Mouse (Mus musculus) adrenal gland, postnatal 10 days (tissue): ENCODE results near the gene Serpinb5. TPM values are rescaled to one million over a fixed set of nuclear protein-coding genes. Genes with fewer than 3 reads are reported as not detected.
"Not testable (repeated sequence)": the region's sequence is repeated elsewhere in the genome, so short reads cannot be mapped to it uniquely, and the experiment has no call there.

Experiments
- DNase-seq: peaks from one replicate; pipeline ENCODE4 v3.0.0; 2021; ENCODE audit warnings: mixed read lengths
- long read RNA-seq, 2 experiments: library from polyadenylated mRNA; stranded (forward); transcript quantifications; one replicate each; pipeline ENCODE4 v2.0.0; 2021
- total RNA-seq, 2 experiments: library from RNA; stranded (reverse); gene quantifications; 2 replicates each; pipeline ENCODE4 v1.2.3; 2021

The Serpinb5 gene
- total RNA-seq, result not detected
- long read RNA-seq, experiment 1, result 0 reads
- long read RNA-seq, experiment 2, result 0 reads

DNA sequence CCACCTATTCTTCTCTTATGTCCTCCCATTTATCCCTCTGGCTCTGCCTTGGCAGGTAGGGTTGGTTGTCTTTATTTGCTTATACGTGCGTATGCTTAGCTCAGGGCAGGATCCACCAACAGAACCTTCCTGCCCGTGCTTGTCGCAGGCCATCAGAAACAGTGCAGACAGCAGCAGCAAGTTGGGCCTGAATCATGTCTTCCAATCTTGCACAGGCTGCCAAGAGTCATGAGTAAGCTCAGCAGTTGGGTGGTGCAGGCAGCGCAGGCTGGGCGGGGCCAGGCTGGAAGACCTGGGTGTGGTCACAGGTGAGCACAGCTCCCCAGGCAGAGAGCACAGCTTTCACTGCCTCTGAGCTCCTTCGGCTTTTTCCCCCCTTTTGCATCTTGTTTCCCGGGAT lies at the start of gene Serpinb5:
Gene Serpinb5, plus strand, starts transcription at position 327 of the 400 bp plus-strand sequence.
- no peak for DNase-seq

DNA sequence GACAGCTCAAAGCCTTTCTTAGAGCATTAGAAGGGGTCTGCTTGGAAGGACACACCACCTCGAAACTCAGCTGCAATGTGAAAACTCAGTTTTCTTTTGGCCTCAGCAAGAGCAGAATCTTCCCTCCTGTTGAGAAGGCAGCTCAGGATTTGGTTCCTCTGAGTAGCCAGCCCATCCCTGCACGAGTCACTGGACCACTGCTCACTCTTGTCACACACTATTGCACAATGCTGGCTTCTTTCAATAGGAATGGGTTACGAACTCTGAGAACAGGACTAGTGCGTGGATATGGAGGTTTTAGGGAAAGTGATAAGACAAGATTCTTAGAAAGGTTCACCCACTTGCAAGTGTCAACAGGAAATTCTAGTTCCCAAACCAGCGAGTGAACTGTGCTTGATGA lies 46.1 kb upstream of the Serpinb5 start:
- no peak for DNase-seq

DNA sequence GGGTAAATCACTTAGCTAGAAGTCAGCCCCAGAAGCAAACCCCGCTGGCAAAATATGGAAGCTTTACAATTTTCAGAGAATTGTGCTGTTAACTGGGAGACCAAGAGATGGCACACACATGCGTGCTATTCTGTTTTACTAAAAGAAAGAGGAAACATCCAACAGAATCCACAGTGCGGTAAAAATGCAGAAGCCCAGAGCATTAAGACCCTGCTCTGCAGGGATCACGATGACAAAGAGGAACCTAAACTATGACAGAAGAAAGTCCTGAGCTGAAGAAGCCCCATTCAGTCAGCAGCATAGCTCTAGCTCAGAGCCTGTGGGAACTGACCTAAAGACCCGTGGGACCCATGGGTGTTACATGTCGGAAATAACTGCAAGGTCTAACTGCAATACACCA lies 45.7 kb upstream of the Serpinb5 start:
- no peak for DNase-seq

DNA sequence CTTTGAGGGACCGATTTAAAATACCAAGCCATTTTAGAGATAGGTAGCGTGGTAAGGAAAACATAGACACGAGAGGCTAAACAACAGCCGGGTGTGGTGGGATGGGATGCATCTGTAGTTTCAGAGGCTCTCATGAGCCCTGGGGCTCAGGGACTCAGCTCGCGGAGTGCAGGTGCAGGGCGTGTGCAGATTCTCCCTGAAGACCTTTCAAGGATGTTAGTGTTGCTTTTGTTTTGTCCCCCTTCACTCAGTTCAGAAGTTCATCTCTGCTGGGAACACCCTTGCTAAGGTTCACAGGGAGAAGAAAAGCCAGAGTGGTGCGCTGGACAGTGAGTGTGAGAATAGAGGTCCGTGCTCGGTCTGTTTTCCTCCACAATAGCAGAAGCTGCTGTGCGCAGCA lies 44.2 kb upstream of the Serpinb5 start:
- no peak for DNase-seq

DNA sequence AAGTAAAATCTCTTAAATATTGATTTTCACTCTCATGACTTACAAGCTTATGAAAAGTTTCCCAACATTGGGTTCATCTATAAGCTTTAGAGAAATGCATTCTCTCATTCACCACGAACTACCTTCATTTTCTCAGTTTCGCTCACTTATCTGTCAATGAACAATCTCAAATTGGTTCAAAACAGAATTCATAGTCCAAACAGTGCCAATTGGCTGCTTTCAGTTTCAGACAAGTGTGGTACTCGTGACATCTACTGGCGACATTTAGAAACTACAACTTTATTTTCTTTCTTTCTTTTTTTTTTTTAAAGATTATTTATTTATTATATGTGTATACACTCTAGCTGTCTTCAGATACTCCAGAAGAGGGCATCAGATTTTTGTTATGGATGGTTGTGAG lies 42.6 kb upstream of the Serpinb5 start:
- DNase-seq, result peak; percentile 10

DNA sequence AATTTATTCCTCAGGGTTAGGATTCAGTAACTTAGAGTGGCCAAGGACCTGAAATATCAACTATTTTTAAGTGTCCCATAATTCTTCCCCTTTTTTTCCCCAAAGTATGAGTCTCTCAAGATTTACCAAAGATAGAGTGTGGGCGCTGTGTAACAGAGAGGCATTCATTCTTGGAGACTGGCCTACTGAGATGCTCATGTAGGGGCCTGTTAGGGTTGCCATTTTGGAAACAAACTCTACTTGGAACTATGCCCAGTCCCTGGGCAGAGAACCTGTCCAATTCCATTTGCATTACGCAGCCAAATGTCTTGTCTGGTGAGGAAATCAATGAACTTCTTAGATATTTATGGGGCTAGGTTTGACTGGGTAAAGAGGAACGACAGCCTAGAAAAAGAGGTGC lies 38.7 kb upstream of the Serpinb5 start:
- DNase-seq, result peak; percentile 22

DNA sequence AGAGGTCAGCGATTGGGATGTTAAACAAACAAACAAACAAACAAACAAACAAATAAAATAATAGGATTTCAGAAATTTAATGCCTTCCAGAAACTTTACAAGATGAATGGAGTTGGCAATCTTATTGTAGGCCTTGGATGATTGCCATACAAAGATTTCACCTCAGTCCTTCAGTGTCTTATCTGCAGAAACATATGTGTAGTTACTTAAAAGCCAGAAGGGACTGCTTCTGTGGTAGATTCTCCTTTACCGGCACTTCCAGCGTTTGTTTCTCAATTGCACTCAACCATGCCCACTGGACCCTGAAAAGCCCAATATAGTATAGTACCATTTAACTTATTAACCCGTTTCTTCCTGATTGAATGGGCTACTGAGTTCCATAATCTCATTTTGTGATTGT lies 32.2 kb upstream of the Serpinb5 start:
- DNase-seq, result no peak

DNA sequence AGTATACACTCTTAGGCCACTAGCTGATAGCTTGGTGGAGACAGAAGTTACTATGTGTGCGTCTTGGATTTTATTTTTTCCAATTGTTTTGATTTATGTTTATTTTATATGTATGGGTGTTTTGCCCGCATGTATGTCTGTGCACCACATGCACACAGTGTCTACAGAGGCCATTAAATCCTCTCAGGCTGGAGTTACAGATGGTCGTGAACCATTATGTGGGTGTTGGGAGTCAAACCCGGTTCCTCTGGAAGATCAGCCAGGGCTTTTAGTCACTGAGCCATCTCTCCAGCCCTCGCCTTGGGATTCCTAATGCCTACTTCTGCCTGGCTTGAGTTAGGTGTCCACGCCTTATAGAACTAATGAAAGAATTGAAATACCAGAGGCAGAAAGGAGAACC lies 4.6 kb downstream of the Serpinb5 start:
- no peak for DNase-seq

DNA sequence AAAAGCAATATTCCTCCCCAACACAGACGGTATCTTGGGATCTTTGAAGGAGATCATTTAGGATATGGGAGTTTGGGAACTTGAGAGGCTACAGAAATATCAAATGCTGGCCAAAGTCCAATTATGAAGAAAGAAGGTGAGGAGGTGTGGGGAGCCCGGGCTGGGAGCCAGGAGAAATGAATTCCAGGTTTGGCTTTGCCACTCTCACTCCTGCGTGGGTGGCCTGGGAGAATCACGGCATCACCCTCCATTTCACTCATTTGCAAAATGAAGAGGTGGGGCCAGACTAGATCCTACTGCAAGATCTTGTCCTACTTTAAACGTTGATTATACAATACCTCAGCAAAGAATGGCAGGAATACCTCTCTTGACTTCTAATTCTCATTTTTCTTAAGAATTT lies 5.1 kb downstream of the Serpinb5 start:
- DNase-seq, result peak; percentile 17

DNA sequence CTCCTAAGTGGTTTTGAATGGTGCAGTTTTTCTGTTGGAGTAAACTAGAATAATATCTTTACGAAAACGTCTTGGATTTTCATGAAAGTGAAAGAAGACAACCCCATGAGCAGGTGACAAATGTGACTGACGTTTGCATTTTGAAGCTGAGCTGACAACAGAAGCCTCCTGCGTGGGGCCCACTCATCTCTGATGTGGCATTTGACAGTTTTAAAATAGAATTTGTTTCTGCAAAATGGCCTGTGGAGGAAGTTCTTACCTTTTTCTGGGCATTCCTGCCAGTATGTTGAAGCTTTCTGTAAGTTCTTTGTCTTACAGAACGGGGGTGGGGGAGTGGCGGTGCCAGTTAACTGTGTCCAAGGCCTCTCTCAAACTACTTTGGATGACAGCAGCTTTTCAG lies 5.8 kb downstream of the Serpinb5 start:
- DNase-seq, result no peak

DNA sequence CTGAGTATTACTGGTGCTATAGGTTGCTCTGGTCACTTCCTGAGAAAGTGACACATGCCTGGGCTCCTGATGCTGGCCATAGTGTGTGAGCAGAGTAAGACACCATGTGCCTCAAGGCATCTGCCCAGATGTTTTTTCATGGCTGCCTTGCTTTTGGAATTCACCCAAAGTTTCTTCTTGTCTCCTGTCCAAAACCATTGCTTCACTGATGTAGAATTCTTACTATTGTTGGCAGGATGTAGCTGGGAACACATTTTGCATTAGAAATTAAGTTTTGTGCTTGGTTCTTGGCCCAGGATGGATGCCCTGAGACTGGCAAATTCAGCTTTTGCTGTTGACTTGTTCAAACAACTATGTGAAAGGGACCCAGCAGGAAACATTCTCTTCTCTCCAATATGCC lies 9.0 kb downstream of the Serpinb5 start:
- peak; percentile 3 for DNase-seq

DNA sequence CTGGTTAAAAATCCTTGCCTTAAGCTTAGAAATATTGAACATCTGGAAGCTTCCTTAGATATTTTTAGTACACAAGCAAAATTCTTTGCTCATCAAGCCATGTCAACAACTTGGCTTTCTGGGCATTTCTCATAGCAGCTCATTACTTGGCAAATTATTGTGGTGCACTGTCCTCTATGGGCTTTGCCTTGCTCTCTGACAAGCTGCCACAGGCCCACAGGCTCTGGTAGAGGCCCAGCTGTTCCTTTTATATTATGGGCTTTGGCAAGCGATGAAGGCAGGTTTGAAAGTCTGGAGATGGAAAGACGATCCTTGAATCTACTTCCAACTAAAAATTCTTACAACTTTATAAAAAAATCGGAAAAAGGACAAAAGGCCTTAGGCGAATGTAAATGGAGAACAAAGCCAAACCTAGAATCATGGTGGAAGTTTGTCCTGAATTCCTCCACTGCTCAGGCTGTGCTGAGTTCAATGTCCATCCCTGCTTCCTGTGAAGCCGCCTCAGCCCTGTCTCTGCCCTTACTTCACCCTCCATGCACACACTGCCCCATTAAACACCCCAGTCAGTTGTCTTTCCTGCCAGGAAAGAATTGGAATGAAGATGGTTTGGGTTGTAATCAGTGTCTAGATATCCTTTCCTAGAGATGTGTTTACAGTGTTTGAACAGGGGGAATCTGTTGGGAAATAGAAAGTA lies 14.4 kb downstream of the Serpinb5 start:
- DNase-seq, result no peak

DNA sequence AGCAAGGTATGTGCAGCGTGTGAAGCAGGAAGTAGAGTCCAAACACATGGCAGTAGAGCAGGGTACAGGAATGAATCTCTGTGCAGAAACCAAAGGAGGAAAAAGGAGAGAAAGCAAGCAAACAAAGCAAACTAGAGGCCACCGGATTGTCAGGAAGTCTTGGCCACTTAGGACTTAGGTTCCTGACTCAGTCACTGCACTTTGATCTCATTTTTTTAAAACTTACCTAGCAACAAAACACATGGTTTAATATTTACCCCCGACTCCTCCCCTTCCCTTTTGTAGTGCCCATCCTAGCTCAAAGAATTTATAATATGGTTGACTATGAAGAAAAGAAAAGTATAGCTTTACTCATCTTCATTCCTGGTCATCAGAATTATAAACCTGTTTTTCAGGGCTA lies 15.2 kb downstream of the Serpinb5 start:
- DNase-seq, result no peak

DNA sequence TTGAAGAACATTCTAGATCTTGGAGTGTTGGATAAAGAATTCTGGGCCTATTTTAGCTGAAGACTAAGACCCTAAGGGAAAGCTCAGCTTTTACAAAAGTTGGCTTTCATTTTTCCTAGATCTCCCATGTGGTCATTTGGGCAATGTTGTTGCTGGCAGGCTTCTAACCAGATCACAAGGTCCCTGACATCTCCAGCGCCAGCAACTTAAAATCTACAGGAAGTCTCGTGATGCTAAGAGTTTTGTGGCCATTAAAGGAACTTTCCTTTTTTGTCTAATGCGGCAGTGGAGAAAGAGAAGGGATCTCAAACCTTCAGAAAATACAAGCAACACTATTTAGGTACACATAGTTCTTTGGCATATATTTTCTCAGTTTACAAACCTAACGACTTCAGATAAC lies 21.8 kb downstream of the Serpinb5 start:
- peak; percentile 14 for DNase-seq

DNA sequence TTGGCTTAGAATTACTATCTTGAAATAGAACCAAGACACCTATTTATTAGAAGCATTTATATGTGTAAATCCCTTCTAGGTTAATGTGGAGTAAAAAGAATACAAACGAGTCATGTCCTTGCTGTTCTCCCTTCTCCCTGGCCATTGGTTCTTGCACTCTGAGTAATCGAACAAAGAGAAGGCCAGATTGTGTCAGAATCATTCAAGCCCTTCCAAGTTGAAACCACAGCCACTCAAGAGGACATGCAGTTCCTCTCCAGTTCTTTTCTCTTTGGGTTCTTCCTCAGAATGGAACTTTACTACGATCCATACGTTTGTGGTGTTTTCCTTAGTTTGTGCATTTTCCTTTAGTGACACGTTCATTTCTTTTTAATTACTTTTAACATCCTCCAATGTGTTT lies 22.4 kb downstream of the Serpinb5 start:
- DNase-seq, result no peak

DNA sequence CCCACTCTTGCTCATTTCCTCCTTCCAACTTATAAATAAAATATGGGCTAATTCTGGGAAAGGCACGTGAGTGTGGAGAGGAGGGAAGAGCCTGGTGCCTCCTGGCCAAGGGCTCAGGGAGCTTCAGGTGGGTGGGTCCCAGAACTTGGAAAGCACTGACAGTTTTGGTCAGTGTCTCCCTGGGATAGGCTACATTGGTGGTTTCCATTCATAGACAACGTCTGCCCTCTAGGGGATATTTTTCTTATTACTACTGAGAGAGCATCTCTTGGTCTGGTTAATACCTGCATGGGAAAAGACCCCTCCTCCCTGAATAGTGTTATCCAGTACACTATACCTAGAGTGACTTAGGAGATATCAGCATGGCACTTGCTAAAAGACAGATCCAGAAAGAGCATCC lies 22.8 kb downstream of the Serpinb5 start:
- DNase-seq, result no peak

DNA sequence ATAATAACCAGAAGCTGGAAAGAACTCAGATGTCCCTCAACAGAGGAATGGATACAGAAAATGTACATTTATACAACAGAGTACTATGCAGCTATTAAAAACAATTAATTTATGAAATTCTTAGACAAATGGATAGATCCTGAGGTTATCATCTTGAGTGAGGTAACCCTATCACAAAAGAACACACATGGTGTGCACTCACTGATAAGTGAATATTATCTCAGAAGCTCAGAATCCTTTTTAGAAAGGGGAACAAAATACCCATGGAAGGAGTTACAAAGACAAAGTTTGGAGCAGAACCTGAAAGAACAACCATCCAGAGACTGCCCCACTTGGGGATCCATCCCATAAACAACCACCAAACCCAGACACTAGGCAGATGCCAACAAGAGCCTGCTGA lies 34.2 kb downstream of the Serpinb5 start:
- DNase-seq, result not testable (repeated sequence)

DNA sequence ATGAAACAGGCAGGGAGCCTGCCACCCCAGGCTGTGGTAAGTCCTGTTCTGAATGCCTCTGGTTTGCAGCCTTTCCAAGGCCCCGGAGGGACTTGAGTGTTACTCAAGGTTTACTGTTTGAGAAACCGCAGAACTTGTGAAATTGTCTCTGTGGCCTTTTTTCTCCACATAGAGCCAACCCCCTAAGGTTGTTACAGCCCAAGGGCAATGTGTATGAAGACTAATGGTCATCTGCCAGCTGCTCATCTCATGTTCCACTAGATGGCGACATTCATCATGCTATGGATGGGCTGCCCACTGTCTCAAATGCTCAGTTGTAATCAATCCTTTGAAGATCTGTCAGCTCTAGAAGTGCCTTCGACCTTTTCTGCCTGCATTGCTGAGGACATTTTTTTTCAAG lies 40.4 kb downstream of the Serpinb5 start:
- peak; percentile 71 for DNase-seq

DNA sequence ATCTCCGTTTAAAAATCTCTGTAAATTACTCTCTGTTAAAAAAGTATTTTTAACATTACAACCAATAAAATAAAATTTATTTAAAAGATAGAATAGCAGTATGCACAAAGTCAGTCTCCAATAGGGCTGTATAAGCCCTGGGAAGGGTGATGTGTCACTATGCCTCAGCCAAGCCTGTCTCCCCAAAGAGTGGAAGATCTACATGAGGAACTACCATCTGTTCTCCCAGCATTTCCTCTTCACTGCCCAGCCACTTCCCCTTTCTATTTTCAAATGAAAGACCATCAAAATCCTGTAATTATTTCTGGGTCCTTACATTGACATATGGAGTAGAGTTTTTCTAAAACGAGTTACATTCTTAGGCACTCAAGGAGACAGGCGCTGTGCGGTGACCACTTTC lies 71.0 kb downstream of the Serpinb5 start:
- no peak for DNase-seq

Other genes with a start within 250 kb of the Serpinb5 start
- 1 to 10 TPM; 6.1 to 8.8 TPM for gene Bcl2, start 146.9 kb upstream of the Serpinb5 start, total RNA-seq
- 10 to 100 TPM; 24.2 to 25.3 TPM for gene Kdsr, start 101.4 kb upstream of the Serpinb5 start, total RNA-seq
- 10 to 100 TPM; 89.0 to 95.4 TPM for gene Vps4b, start 64.4 kb upstream of the Serpinb5 start, total RNA-seq
- gene Serpinb12, start 73.3 kb downstream of the Serpinb5 start, total RNA-seq, result not detected
- not detected for gene Serpinb13, start 119.8 kb downstream of the Serpinb5 start, total RNA-seq
- not detected for gene Serpinb3a, start 191.1 kb downstream of the Serpinb5 start, total RNA-seq
- gene Serpinb3d, start 222.3 kb downstream of the Serpinb5 start, total RNA-seq, result not detected